Mouse (Mus musculus) CD4-positive, CD25-positive, alpha-beta regulatory T cell, adult 4 months (primary cell): ENCODE results near the gene Snap91. TPM values are rescaled to one million over a fixed set of nuclear protein-coding genes. Genes with fewer than 3 reads are reported as not detected.

Experiments
- ATAC-seq: one replicate; pipeline ENCODE4 v1.8.0; 2017
- polyA plus RNA-seq, 2 experiments: library from polyadenylated mRNA; unstranded; fragments of 100-300 nt; shearing (Covaris generic); gene quantifications; one replicate each; pipeline ENCODE4 v1.2.1; 2017

Gene Snap91
- polyA plus RNA-seq, 2 experiments from 2014 or later: not detected

DNA sequence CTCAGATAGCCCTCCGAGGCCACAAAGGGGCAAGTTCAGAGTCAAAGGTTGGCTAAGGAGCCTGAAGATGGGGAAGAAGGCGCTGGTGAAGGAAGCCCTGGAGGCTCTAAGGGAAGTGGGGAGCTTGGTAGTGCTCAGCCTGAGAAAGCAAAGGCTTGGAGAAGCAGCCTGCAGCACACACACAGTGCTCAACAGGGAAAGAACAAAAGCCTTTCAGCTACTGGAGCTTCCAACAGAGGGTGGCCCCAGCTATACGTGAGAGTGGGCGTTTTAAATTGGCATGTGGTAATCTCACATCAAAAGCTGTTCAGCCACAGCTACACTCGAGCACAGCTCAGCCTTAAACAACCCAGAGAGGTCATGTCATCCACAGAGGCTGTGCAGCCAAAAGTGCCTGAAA, 67.1 kb downstream of the Snap91 start:
- no peak for ATAC-seq

DNA sequence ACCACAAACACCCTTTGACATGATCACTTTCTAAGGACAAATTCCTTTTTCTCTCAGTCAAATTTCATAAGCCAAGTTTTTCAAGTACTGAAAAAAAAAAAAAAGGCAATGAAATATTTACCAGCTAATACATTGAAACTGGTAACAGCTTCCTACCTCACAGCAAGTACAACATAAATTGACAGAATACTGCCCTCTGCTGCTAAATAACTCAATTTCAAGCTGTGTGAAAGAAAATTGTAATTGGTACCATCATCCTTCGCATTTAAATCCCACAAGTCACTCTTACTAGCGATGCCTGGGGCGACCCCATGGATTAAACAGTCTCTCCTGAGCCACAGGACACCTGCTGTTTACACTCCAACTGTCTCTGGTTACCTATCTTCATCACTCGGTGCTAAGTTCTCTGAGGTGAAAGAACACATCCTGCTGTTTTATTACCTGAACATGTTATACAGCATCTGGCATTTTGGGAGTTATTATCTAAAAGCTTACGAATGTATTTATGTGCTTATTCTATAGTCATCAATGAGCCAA, 69.7 kb downstream of the Snap91 start:
- ATAC-seq: no peak

DNA sequence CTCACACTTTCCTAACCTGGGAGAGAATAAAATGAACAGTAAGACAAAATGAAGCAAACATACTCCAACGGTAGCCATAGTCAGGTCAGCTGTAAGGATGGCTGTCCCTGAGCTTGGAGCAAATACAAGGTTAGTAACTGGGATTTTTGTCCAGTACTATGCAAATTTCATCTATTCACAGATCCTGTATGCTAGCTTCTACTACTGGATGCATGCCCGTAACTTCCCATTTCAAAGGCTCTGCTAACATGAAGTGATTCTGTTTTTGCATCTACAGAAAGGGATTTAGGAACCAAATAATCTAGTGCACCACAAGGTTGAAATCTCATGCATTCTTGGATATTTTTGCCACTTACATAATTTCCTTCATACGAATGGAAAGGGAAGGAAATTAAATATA, 70.2 kb downstream of the Snap91 start:
- ATAC-seq: no peak

DNA sequence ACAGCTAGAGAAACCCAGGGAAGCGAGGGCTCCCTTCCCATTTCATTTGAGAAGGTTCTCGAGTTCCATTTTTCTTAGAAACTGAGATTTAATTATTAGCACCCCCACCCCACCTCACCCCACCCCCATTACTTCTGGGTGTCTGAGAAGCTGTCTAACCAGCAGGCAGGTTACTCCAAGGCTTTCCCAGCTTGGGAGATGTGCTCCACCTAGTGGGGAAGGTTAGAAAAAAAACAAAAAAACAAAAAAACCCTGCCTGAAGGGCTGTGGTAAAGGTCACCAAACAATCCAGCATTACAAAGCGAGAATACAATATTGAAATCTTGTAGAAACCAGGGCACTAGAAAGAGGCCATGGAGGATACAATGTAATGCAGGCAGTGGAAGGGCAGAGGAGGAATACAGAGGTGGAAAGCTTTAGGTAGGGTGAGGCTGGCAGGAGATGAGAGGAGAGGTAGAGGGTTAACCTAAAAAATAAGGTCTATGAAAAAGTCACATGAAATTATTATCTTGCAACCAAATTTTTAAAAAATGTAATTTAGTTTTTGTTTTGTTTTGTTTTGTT, 79.8 kb downstream of the Snap91 start:
- ATAC-seq: no peak

DNA sequence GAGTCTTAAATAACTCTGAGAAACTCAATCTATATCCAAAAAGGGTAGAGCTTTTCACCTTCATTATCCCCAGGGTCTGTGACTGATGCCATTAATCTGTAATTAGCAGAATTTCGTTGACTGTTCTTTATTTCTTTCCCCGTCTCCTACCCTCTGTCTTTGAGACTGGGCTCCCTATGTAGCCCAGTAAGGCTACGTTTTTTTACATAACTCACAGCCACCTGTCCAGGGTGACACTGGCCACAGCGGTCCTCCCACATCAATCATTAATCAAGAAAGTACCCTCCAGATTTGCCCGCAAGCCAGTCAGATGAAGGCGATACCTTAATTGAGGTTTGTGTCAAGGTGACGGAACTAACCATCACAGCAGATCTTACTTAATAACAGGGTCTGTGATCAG, 81.4 kb downstream of the Snap91 start:
- no peak for ATAC-seq

DNA sequence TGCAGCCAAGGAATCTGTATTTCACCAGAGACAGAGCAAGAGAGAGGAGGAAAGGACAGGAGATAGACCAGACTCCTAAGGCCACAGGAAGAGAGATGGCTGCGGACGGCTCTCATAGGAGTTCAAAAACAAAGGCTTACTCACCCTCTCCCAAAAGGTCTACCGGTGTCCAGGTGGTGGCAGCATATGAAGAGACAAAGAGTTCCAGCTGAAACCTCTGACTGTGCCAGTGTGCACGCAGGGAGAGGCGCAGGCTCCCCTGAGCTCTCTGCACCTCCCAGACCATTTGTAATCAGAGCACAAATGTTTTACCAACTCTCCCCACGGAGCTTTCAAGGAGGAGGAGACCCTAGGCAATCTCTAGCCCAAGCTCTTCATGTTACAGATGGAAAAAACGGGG, 81.8 kb downstream of the Snap91 start:
- no peak for ATAC-seq

DNA sequence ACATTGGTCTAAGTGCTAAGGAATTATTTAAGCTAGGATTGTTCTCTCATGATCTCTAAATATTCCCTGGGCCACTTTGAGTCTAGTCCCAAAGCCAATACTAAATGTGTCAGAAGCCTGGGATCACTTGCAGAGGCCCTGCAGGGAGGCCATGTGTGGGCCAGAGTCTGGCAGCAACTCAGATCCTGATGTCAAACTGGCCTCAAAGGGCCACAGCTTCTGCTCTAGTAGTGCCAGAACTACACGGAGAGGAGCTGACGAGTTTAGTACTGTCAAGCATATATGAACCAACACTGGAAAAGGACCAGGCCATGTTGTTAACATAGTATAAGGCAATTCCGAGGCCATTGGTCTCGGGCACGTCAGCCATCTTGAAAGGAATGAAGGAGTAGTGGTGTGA, 82.3 kb downstream of the Snap91 start:
- ATAC-seq: no peak

DNA sequence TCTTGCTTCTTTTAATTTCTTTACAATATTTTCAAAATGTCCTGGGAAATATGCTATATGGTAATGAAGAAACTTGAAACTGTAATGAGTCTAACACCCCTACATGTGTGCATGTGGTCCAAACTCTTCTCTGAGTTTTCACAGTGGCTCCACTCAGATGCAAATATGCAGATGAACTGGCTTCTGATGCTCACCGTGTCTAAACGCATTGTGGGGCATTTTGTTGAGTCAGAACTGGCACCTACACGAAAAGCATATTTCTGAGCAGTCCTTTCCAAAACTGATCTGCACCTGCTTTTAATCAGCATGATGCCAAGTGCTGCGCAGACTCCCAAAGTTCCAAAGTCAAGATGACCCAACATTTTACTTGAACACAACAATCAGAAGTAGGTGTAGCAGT, 82.9 kb downstream of the Snap91 start:
- no peak for ATAC-seq

DNA sequence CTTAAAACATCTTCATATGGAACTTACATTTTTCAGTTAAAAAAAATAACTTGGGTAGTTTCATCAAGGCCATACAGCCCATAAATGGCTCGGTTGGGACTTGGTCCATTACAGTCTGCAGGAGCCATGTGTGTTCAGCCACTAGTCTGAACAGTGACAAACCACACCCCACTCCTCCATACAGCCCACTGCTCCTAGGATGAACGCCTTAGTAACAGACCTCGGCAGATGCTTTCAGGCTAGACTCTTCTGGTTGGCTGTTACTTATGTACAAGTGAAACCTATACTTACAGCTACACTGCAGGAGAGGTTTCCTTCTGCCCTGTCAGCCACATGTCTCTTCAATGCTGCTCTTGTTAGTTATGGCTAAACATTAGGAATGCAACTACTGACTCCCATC, 85.2 kb downstream of the Snap91 start:
- no peak for ATAC-seq

DNA sequence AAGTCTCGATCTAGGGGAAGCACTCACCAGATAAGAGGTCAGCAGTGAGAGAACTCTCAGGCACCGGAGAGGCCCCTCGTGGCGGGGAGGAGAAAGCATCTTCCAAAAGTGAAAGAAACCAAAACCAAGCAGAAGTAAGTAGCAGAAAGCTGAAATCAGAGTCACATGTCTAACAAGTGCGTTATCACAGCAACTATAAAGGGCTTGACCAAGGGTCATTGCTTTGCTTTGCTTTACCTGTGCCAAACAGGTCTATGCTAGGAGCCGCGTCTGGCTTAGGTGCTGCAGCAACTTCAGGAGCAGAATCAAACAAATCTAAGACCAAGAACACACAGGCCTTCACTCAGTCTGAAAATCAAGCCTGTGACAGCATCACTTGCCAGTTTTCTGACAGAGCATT, 88.5 kb downstream of the Snap91 start:
- ATAC-seq: no peak

DNA sequence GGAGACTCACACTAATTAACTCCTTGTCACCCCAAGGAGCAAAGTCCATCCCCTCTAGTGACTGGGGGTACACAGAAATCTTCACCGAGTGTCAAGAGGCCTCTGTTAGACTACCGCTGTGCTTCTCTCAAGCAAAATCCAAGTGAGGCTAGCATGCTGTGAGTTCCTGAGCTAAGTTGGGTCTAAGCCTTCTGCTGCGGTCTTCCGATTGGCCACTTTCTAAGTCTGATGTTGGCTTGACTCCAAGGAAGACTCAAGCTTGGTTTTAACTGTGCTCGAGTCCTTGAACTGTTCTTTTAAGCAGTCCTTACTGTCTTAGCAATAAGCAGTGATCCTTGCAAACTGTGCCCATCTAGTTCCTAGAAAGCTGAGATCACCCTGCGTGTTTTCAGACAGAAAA, 91.3 kb downstream of the Snap91 start:
- ATAC-seq: no peak

DNA sequence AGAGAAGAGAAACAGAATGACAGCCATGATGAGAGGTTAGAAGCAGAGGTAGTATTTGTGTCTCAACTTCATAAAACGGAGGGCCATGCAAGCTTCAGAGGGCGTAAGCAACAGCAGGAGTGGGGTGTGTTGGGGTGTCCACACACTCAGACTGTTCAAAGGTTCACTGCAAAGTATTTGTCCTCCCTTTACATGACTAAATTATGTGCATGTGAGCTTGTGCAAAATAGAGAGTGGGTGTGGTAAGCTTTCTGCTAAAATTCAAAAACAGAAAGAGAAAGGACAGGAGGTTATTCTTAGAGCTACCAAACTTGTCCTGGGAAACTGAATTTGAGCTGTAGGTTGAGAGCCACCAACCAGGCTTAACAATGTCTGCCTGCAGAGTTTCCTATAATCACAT, 97.6 kb downstream of the Snap91 start:
- no peak for ATAC-seq

DNA sequence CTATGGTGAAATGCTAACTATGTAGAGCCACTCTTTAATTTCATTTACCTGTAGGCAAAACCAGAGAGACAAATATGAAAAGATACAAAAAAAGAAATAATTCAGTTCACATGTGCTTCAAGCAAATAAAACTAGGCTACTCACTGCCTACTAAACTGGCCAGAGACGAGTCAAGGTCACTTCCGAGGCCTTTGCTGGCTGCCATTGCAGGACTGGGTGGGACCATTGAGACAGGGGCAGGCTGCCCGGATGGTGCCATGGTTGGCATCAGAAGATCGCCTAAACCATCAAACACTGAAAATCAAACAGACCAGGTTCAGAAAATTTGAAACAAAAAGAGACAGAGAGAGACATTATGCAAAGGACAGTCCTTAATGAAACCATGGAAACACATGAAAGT, 99.0 kb downstream of the Snap91 start:
- no peak for ATAC-seq

DNA sequence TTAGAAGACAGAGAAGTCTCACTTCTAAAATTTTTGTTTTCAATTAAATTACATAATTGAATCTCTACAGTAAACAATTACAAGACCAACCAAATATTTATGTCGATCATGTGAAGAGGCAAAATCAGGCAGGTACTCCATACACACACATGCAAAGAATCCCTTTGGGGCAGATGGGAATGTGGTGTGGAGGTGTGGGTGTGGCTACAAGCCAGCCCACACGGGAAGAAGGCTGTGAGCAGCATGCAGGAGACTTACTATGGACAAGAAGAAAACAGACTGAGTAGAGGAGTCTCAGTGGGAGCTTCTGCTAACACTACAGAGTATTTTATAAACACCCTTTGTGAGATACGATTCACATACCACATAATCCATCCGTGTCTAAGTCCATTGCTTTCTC, 102.2 kb downstream of the Snap91 start:
- no peak for ATAC-seq

DNA sequence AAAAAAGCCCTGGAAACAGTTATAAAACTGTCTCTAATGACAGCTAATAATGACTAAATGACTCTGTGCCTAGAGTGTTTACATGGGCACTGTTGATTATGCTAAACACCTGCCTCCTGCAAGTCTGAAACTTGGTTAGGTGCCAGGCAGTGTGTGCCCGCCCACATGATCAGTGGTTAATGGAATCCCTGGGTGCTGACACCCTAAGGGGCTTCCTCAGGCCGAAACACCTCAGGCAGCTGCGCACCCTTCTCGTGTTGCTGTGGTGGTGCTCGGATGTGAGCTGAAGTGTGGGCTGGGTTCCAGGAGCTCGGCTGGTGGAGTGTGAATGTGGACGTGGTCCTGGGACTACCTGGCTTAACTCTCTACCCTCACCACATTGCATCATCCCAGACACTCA, 103.1 kb downstream of the Snap91 start:
- no peak for ATAC-seq

DNA sequence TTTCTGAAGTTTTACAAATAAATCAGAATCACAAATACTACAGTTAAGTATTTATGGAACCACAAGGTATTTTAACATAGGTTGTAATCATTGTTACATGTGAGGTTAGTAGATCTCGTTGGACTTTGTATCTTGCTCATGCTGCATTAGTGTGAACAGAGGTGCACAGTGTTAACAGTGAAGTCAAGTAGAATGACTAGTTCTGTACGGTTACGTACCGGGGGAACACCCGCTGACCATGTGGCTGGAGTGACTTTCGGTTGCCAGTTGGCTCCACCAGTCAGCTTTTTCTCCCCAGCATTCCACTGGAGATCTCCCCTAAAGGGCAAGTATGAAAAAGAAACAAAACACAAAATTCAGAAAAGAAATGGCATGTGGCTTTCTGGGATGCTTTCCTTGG, 105.1 kb downstream of the Snap91 start:
- no peak for ATAC-seq

DNA sequence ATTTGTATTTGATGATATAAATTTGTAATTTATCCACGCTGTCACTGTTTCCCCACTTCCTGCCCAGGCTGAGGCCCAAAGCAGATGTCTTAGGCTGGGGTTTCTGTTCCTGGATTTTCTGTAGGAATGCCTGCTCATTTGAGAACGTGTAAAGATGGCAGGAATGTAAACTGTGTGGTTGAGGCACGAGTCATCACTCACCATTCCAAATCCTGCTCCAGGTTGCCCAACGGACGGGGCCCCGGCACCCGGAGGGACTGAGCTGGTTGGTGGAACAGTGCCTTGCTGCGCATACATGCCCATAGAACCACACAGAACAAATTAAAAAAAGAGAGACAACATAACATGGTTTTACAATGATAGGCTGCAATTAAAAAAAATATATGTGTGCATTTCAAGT, 106.5 kb downstream of the Snap91 start:
- no peak for ATAC-seq

DNA sequence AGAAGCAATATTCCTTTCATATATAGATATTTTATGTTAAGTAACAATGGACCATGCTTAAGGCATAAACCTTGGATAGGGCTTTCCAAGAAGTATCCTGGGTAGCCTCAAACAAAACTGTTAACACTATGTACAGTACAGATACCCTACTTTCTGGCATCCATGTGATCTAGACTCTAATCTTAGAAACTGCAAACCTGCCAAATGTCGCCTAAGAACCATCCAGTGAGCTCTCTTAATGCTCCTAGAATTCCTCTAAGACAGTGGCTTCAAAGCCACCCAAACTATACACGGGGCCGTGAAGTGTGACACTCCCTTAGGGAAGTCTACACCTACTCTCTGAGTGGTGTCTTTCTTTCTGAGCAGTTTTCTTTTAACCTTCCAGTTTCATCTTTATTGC, 107.6 kb downstream of the Snap91 start:
- ATAC-seq: no peak

DNA sequence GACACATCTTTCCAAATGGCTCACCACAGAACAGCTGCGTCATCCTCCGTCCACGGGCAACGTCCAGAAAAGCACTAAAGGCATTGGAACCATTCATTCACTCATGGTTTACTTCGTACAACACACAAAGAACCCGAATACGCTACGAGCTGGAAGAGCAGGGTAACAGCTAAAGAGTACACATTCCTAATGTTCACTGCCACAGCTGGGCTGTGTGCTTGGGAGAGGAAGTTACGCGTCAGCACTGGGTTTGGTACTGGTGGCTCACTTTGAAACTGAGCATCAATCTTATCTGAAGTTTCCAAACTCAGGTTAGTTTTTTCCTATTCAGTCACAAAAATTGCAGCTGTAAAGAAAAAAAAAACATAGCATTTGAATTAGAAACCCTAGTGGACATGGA, 113.5 kb downstream of the Snap91 start:
- ATAC-seq: no peak

DNA sequence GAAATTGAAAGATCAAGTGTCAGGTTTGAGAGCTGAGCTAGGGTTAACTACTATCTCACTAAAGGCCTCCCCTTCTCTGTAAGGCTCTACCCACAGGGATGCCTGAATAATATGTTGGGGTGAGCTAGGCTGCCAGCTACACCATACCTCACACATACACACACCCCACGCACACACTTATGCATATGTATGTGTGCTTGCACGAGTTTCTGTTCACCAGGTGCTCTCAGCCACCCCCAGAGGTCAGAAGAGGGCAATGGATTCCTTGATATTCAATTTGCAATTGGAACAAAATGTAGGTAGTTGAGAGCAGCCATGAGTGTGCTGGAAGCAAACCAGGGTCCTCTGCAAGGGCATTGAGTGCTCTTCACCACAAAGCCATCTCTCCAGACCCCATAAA, 116.5 kb downstream of the Snap91 start:
- ATAC-seq: no peak

DNA sequence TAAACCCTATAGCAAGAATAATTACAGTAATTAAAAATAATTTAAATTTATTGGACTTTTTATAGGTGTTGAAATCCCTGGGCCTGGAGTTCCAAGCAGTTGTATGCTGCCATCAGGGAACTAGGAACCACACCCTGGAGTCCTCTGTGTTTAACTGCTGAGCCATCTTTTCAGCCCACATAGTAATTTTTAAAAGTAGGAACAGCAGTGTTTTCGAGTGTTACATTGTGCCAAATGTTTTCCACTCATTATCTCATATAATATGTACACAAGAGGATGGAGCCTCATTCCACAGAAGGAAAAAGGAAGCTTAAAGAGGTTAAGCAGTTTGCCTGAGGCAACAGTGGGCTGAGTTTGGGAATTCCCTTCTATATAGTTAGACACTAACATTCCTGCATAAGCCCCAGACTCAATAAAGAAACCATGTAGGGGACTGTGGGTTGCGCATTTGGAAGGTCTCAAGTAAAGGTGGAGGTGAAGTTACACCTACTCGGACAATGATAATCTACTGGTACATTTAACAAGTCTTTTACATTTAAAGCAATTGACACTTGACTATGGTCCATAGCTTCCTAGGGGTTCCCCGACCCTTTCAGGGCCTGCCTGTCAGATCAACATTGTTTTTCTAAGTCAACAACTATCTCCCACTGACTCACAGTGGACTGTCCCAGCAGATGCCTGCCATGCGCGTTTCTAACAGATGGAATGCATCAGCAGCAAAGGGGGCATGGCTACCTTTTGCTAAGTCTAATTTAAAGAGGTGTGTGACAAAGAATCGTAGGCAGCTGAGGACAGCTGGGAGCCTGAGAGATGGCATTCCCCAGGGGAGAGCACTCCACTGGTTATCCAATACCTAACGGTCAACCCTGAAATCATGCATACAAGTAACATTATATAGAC, 117.7 kb downstream of the Snap91 start:
- no peak for ATAC-seq

DNA sequence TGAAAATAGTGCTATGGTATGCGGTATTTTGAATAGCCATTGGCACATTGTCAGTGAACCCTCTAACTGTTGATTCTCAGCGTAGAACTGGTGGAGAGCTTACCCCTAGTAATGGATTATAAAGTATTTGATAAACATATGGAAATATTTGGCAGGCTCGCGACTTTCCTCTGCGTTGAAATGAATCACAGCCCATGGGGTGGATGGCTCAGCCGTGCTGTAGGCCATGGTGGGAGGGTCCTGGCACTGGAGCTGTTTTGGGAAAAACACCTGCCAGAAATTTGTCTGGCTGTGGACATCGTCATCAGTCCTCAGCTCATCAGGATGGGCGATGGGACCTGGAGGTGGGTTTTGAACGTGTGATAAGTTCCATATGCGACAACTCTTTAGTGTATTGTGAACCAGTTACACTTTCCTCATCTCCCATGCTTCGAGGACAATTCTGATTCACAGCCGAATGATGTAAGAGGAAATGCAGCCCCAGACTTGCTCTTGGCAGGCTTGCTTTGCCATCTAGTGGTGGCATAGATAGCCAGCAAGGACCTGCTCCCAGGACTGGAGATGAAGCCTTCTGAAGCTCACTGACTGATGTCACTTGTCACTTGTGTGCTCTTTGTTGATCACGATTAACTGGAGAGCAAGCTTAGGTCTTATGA, 134.4 kb downstream of the Snap91 start:
- ATAC-seq: peak; percentile 63

DNA sequence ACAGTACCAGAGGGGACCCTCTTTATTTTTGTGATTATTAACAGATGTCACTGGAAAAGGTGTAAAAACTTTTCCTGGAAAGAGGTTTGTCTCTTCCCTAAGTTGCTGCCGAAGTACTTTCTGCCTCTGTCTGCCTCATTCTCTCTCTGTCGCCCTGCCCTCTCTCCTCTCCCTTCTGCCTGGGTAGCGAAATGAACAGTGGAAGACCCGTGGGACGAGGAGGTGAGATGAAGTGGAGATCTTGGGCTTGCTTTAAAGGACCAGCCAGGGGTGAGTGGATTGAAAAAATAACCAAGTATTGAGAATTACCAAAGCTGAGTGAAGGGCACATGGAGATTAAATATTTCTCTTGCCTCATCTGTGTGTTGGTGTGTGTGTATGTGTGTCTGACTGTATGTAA, 136.4 kb downstream of the Snap91 start:
- no peak for ATAC-seq
